Mouse (Mus musculus): ENCODE data around the gene Muc15. TPM values are rescaled to one million over a fixed set of nuclear protein-coding genes. Genes with fewer than 3 reads are reported as not detected.

Gene Muc15
- 0.02 TPM in 1 of 2 replicates, not detected in the other for polyA plus RNA-seq (2012; rRNA removed)

- Histone ChIP-seq H3K27me3 (ENCODE audit: control insufficient read depth, insufficient read depth, low read length) (no peaks in the 10 kb centered on the region), H3K4me1 (ENCODE audit: control insufficient read depth, insufficient read depth, insufficient read length) (no peaks in the 10 kb centered on the region), H3K36me3 (ENCODE audit: control insufficient read depth, insufficient read depth, low read length) (no peaks in the 10 kb centered on the region), H3K4me3 (ENCODE audit: extremely low read depth, insufficient read depth, insufficient read length) (no peak within 1 kb of the TSS), H3K27ac (ENCODE audit: insufficient read depth, low read length) (no peak within 1 kb of the TSS)
- TF ChIP-seq CTCF (IDR thresholded peaks at IDR 0.05; ENCODE audit: extremely low read depth, insufficient read depth, insufficient read length, insufficient replicate concordance) (no peak), POLR2A (IDR thresholded peaks at IDR 0.05; ENCODE audit: low read depth, low read length) (no peak)
- DNase-seq (ENCODE audit: low read depth in 1 of 2, low spot score in 2 of 2) = no peak
- 53% methylated on average over 3 of the region's 3 CpGs for WGBS
Observed at GRCm38 (mm10) chr2:110721290-110721753, at the start of gene Muc15. Gene Muc15 (plus strand): TSS chr2:110721340.

- no peaks in the 10 kb centered on the region for H3K4me1 ChIP-seq (ENCODE audit: control insufficient read depth, insufficient read depth, insufficient read length)
- WGBS = 89% methylated on average over 3 of the region's 3 CpGs
- H3K36me3 ChIP-seq (ENCODE audit: control insufficient read depth, insufficient read depth, low read length) = no peaks in the 10 kb centered on the region
- TF ChIP-seq POLR2A (IDR thresholded peaks at IDR 0.05; ENCODE audit: low read depth, low read length) (no peak), CTCF (IDR thresholded peaks at IDR 0.05; ENCODE audit: extremely low read depth, insufficient read depth, insufficient read length, insufficient replicate concordance) (no peak)
- no peak overlapping the region for H3K4me3 ChIP-seq (ENCODE audit: extremely low read depth, insufficient read depth, insufficient read length)
- H3K27ac ChIP-seq (ENCODE audit: insufficient read depth, low read length) = no peak overlapping the region
- no peaks in the 10 kb centered on the region for H3K27me3 ChIP-seq (ENCODE audit: control insufficient read depth, insufficient read depth, low read length)
- DNase-seq (ENCODE audit: low read depth in 1 of 2, low spot score in 2 of 2) = no peak
Observed at GRCm38 (mm10) chr2:110709436-110709835, 11.7 kb upstream of the Muc15 start.

GRCm38 (mm10) chr2:110710055-110710720 lies 11.0 kb upstream of the Muc15 start:
- Histone ChIP-seq H3K27ac (ENCODE audit: insufficient read depth, low read length) (no peak overlapping the region), H3K27me3 (ENCODE audit: control insufficient read depth, insufficient read depth, low read length) (no peaks in the 10 kb centered on the region), H3K36me3 (ENCODE audit: control insufficient read depth, insufficient read depth, low read length) (no peaks in the 10 kb centered on the region), H3K4me3 (ENCODE audit: extremely low read depth, insufficient read depth, insufficient read length) (no peak overlapping the region), H3K4me1 (ENCODE audit: control insufficient read depth, insufficient read depth, insufficient read length) (no peaks in the 10 kb centered on the region)
- TF ChIP-seq POLR2A (IDR thresholded peaks at IDR 0.05; ENCODE audit: low read depth, low read length) (no peak), CTCF (IDR thresholded peaks at IDR 0.05; ENCODE audit: extremely low read depth, insufficient read depth, insufficient read length, insufficient replicate concordance) (no peak)
- DNase-seq (ENCODE audit: low read depth in 1 of 2, low spot score in 2 of 2) = no peak
- 73% methylated on average over 10 of the region's 10 CpGs for WGBS

- no peak for DNase-seq (ENCODE audit: low read depth in 1 of 2, low spot score in 2 of 2)
Observed at GRCm38 (mm10) chr2:110719051-110719450, 2.1 kb upstream of the Muc15 start.

GRCm38 (mm10) chr2:110722208-110722607 lies 1.1 kb downstream of the Muc15 start:
- DNase-seq (ENCODE audit: low read depth in 1 of 2, low spot score in 2 of 2) = no peak
- no peak for TF ChIP-seq CTCF (IDR thresholded peaks at IDR 0.05; ENCODE audit: extremely low read depth, insufficient read depth, insufficient read length, insufficient replicate concordance)
- no peak for TF ChIP-seq POLR2A (IDR thresholded peaks at IDR 0.05; ENCODE audit: low read depth, low read length)
- no peak overlapping the region for H3K4me3 ChIP-seq (ENCODE audit: extremely low read depth, insufficient read depth, insufficient read length)
- no peaks in the 10 kb centered on the region for H3K36me3 ChIP-seq (ENCODE audit: control insufficient read depth, insufficient read depth, low read length)
- 84% methylated on average over 1 of the region's 1 CpGs for WGBS
- no peaks in the 10 kb centered on the region for H3K27me3 ChIP-seq (ENCODE audit: control insufficient read depth, insufficient read depth, low read length)
- no peaks in the 10 kb centered on the region for H3K4me1 ChIP-seq (ENCODE audit: control insufficient read depth, insufficient read depth, insufficient read length)
- no peak overlapping the region for H3K27ac ChIP-seq (ENCODE audit: insufficient read depth, low read length)

More at GRCm38 (mm10) chr2:110719051-110719450, 2.1 kb upstream of the Muc15 start:
- Histone ChIP-seq H3K4me3 (ENCODE audit: extremely low read depth, insufficient read depth, insufficient read length) (no peak overlapping the region), H3K27ac (ENCODE audit: insufficient read depth, low read length) (no peak overlapping the region), H3K27me3 (ENCODE audit: control insufficient read depth, insufficient read depth, low read length) (no peaks in the 10 kb centered on the region), H3K4me1 (ENCODE audit: control insufficient read depth, insufficient read depth, insufficient read length) (no peaks in the 10 kb centered on the region), H3K36me3 (ENCODE audit: control insufficient read depth, insufficient read depth, low read length) (no peaks in the 10 kb centered on the region)
- TF ChIP-seq CTCF (IDR thresholded peaks at IDR 0.05; ENCODE audit: extremely low read depth, insufficient read depth, insufficient read length, insufficient replicate concordance) (no peak), POLR2A (IDR thresholded peaks at IDR 0.05; ENCODE audit: low read depth, low read length) (no peak)

GRCm38 (mm10) chr2:110726106-110726505 lies 5.0 kb downstream of the Muc15 start:
- TF ChIP-seq POLR2A (IDR thresholded peaks at IDR 0.05; ENCODE audit: low read depth, low read length) (no peak), CTCF (IDR thresholded peaks at IDR 0.05; ENCODE audit: extremely low read depth, insufficient read depth, insufficient read length, insufficient replicate concordance) (no peak)
- Histone ChIP-seq H3K27ac (ENCODE audit: insufficient read depth, low read length) (no peak overlapping the region), H3K36me3 (ENCODE audit: control insufficient read depth, insufficient read depth, low read length) (no peaks in the 10 kb centered on the region), H3K27me3 (ENCODE audit: control insufficient read depth, insufficient read depth, low read length) (no peaks in the 10 kb centered on the region), H3K4me3 (ENCODE audit: extremely low read depth, insufficient read depth, insufficient read length) (no peak overlapping the region), H3K4me1 (ENCODE audit: control insufficient read depth, insufficient read depth, insufficient read length) (no peaks in the 10 kb centered on the region)
- no peak for DNase-seq (ENCODE audit: low read depth in 1 of 2, low spot score in 2 of 2)

GRCm38 (mm10) chr2:110737236-110737635 lies 16.1 kb downstream of the Muc15 start:
- H3K36me3 ChIP-seq (ENCODE audit: control insufficient read depth, insufficient read depth, low read length) = no peaks in the 10 kb centered on the region
- no peaks in the 10 kb centered on the region for H3K4me1 ChIP-seq (ENCODE audit: control insufficient read depth, insufficient read depth, insufficient read length)
- DNase-seq (ENCODE audit: low read depth in 1 of 2, low spot score in 2 of 2) = no peak
- H3K4me3 ChIP-seq (ENCODE audit: extremely low read depth, insufficient read depth, insufficient read length) = no peak overlapping the region
- H3K27ac ChIP-seq (ENCODE audit: insufficient read depth, low read length) = no peak overlapping the region
- H3K27me3 ChIP-seq (ENCODE audit: control insufficient read depth, insufficient read depth, low read length) = no peaks in the 10 kb centered on the region
- WGBS = 66% methylated on average over 4 of the region's 4 CpGs
- no peak for TF ChIP-seq CTCF (IDR thresholded peaks at IDR 0.05; ENCODE audit: extremely low read depth, insufficient read depth, insufficient read length, insufficient replicate concordance)
- TF ChIP-seq POLR2A (IDR thresholded peaks at IDR 0.05; ENCODE audit: low read depth, low read length) = no peak
